In the genomic region with DNA sequence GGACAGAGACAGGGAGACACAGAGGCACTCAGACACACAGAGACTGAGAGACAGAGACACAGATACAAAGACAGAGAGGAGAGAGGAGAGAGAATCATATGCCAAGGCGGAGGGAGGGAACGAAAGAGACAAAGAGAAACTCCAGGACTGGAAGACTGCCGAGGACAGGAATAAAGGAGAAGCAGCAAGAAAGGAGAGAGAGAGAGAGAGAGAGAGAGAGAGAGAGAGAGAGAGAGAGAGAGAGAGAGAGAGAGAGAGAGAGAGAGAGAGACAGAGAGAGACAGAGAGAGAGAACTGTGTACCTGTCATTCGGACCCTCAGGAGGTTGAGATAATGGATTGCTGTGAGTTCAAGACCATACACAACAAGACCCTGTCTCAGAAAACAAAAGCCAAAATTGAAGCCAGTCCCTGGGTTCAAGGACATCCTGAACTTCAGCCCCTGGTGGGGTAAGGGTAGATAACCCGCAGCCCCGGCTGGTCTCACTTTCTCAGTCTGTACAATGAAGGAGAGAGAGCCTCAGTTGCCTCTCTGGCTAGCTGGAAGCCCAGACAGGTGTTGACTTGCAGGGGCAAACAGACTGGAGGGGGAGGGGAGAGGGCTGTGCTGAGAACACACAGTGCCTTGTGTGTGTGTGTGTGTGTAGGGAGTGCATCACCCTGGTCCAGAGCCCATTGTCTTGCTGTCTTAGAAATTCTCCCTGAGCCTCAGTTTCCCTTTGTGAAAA, we compare ENCODE assay signal across 8 mouse cellular contexts. TPM values are rescaled to one million over a fixed set of nuclear protein-coding genes. Genes with fewer than 3 reads are reported as not detected.
DNase-seq lines count a peak whose midpoint lies in the region; ATAC-seq and TF ChIP-seq lines count a peak whose summit lies in the region.

No protein-coding gene starts in this region.

- ATAC-seq in embryonic facial prominence, embryonic 13.5 days (ENCODE audit: insufficient number of reproducible peaks, insufficient read depth, low FRiP score, low TSS enrichment, low read depth): no peak
- no peak for ATAC-seq in neural tube, embryonic 12.5 days (ENCODE audit: low FRiP score, low read depth)

- no peaks in the 10 kb centered on the region for H3K9me3 ChIP-seq in embryonic facial prominence, embryonic 13.5 days
- no peaks in the 10 kb centered on the region for H3K9me3 ChIP-seq in neural tube, embryonic 12.5 days

- peaks cover 9% of the 10 kb centered on the region; the same call in 1 of the 2 replicates for H3K4me1 ChIP-seq in lung, adult 2 months (ENCODE audit: control insufficient read depth, insufficient read depth, low read length)
- peaks cover 34% of the 10 kb centered on the region for H3K4me1 ChIP-seq in embryonic facial prominence, embryonic 13.5 days
- H3K4me1 ChIP-seq in neural tube, embryonic 12.5 days: peaks cover 26% of the 10 kb centered on the region

- no peak for DNase-seq in lung, adult 2 months
- no peak for DNase-seq in lung, postnatal 14 days
- peak; percentile 35 for DNase-seq in induced T-regulatory cell, adult 2 months (ENCODE audit: low read depth)
- no peak for DNase-seq in adrenal gland, postnatal 10 days
- no peak for DNase-seq in right cerebral cortex, adult 18-20 months
- DNase-seq in thymus, postnatal 10 days (ENCODE audit: low spot score in 2 of 2): no peak

- peak overlapping the region; percentile 84 for H3K27ac ChIP-seq in embryonic facial prominence, embryonic 13.5 days
- H3K27ac ChIP-seq in neural tube, embryonic 12.5 days: peak overlapping the region; percentile 74; the same call in 1 of the 2 replicates

- no peak for TF ChIP-seq POLR2A in lung, adult 2 months (IDR thresholded peaks at IDR 0.05; ENCODE audit: borderline replicate concordance, extremely low read depth, low read depth, low read length)

- peaks cover 18% of the 10 kb centered on the region for H3K36me3 ChIP-seq in embryonic facial prominence, embryonic 13.5 days
- peaks cover 6% of the 10 kb centered on the region; the same call in 1 of the 2 replicates for H3K36me3 ChIP-seq in neural tube, embryonic 12.5 days

- no peak for TF ChIP-seq CTCF in lung, adult 2 months (IDR thresholded peaks at IDR 0.05; ENCODE audit: insufficient read depth, low read length)

- peak overlapping the region; percentile 97 for H3K4me2 ChIP-seq in embryonic facial prominence, embryonic 13.5 days
- peak overlapping the region; percentile 96 for H3K4me2 ChIP-seq in neural tube, embryonic 12.5 days (replicated peaks)

- peak overlapping the region; percentile 93 for H3K9ac ChIP-seq in embryonic facial prominence, embryonic 13.5 days
- H3K9ac ChIP-seq in neural tube, embryonic 12.5 days: peak overlapping the region; percentile 92

- H3K4me3 ChIP-seq in lung, adult 2 months (replicated peaks; ENCODE audit: extremely low read depth, low read depth, low read length): peak overlapping the region; percentile 69
- H3K4me3 ChIP-seq in embryonic facial prominence, embryonic 13.5 days: peak overlapping the region; percentile 87
- peak overlapping the region; percentile 96 for H3K4me3 ChIP-seq in neural tube, embryonic 12.5 days

- WGBS in lung, adult 2 months: 24% methylated on average over 6 of the region's 6 CpGs
- 12% methylated on average over 6 of the region's 6 CpGs for WGBS in embryonic facial prominence, embryonic 13.5 days
- 27% methylated on average over 6 of the region's 6 CpGs for WGBS in neural tube, embryonic 12.5 days

- no peaks in the 10 kb centered on the region for H3K27me3 ChIP-seq in embryonic facial prominence, embryonic 13.5 days
- H3K27me3 ChIP-seq in neural tube, embryonic 12.5 days (replicated peaks): 0 out of 2 replicates have a peak, but pooled peaks cover 7% of the 10 kb centered on the region

RNA-seq across cellular contexts. Expression of gene Mark4, which starts 0.7 kb away (rescaled TPM):
- 29.2 and 34.3 TPM in 2 replicates for polyA plus RNA-seq in lung, adult 2 months (2012; rRNA removed)
- polyA plus RNA-seq in embryonic facial prominence, embryonic 13.5 days (2015; fragmentation: Nextera tagmentation; extraction: Ambion mirVana): 10.2 and 12.4 TPM in 2 replicates
- polyA plus RNA-seq in neural tube, embryonic 12.5 days (2016; fragmentation: Nextera tagmentation; extraction: Ambion mirVana): 19.9 and 21.7 TPM in 2 replicates
- total RNA-seq in adrenal gland, postnatal 10 days (2021): 10 to 100 TPM; 35.0 to 37.1 TPM

RNA-seq across cellular contexts. Expression of gene Exoc3l2, which starts 3.8 kb away (rescaled TPM):
- 2.7 and 3.4 TPM in 2 replicates for polyA plus RNA-seq in lung, adult 2 months (2012; rRNA removed)
- 0.73 and 0.84 TPM in 2 replicates for polyA plus RNA-seq in embryonic facial prominence, embryonic 13.5 days (2015; fragmentation: Nextera tagmentation; extraction: Ambion mirVana)
- polyA plus RNA-seq in neural tube, embryonic 12.5 days (2016; fragmentation: Nextera tagmentation; extraction: Ambion mirVana): 1.2 and 1.6 TPM in 2 replicates
- 10 to 100 TPM; 17.4 to 17.9 TPM for total RNA-seq in adrenal gland, postnatal 10 days (2021)

RNA-seq across cellular contexts. Expression of gene Bloc1s3, which starts 48.9 kb away (rescaled TPM):
- polyA plus RNA-seq in lung, adult 2 months (2012; rRNA removed): 12.2 and 12.9 TPM in 2 replicates
- polyA plus RNA-seq in embryonic facial prominence, embryonic 13.5 days (2015; fragmentation: Nextera tagmentation; extraction: Ambion mirVana): 2.3 and 2.7 TPM in 2 replicates
- 4.6 and 5.7 TPM in 2 replicates for polyA plus RNA-seq in neural tube, embryonic 12.5 days (2016; fragmentation: Nextera tagmentation; extraction: Ambion mirVana)
- total RNA-seq in adrenal gland, postnatal 10 days (2021): 1 to 10 TPM; 5.2 to 5.4 TPM

RNA-seq across cellular contexts. Expression of gene Trappc6a, which starts 48.9 kb away (rescaled TPM):
- polyA plus RNA-seq in lung, adult 2 months (2012; rRNA removed): 63.1 and 93.4 TPM in 2 replicates
- 60.2 and 64.1 TPM in 2 replicates for polyA plus RNA-seq in embryonic facial prominence, embryonic 13.5 days (2015; fragmentation: Nextera tagmentation; extraction: Ambion mirVana)
- polyA plus RNA-seq in neural tube, embryonic 12.5 days (2016; fragmentation: Nextera tagmentation; extraction: Ambion mirVana): 50.6 and 51.0 TPM in 2 replicates
- 10 to 100 TPM; 76.6 to 80.9 TPM for total RNA-seq in adrenal gland, postnatal 10 days (2021)

RNA-seq across cellular contexts. Expression of gene Ckm, which starts 54.7 kb away (rescaled TPM):
- polyA plus RNA-seq in lung, adult 2 months (2012; rRNA removed): 88.3 and 1,345 TPM in 2 replicates
- 2.1 TPM in 1 of 2 replicates, not detected in the other for polyA plus RNA-seq in embryonic facial prominence, embryonic 13.5 days (2015; fragmentation: Nextera tagmentation; extraction: Ambion mirVana)
- 0.20 and 0.35 TPM in 2 replicates for polyA plus RNA-seq in neural tube, embryonic 12.5 days (2016; fragmentation: Nextera tagmentation; extraction: Ambion mirVana)
- total RNA-seq in adrenal gland, postnatal 10 days (2021): 100 to 1,000 TPM; 346 to 973 TPM
